Mouse (Mus musculus): ENCODE data around the gene Flt3. TPM values are rescaled to one million over a fixed set of nuclear protein-coding genes. Genes with fewer than 3 reads are reported as not detected.

Gene Flt3
- polyA plus RNA-seq, 1 experiment from 2014 or later, result 1.9 TPM

- H3K4me2 ChIP-seq (ENCODE audit: low read depth, low read length), result no peak overlapping the region
- 24% methylated on average over 20 of the region's 20 CpGs for WGBS
- ATAC-seq (ENCODE audit: low read depth), result no peak
- H3K36me3 ChIP-seq (ENCODE audit: control insufficient read depth, insufficient read depth, low read length), result no peaks in the 10 kb centered on the region
- no peaks in the 10 kb centered on the region for H3K4me1 ChIP-seq (ENCODE audit: control insufficient read depth, insufficient read depth, low read length)
- H3K4me3 ChIP-seq (ENCODE audit: low read depth, low read length), result no peak overlapping the region
- peaks cover 35% of the 10 kb centered on the region for H3K27me3 ChIP-seq (ENCODE audit: control insufficient read depth, insufficient read depth, low read length)
- H3K9ac ChIP-seq (replicated peaks; ENCODE audit: low read depth, low read length), result no peak overlapping the region
- H3K27ac ChIP-seq (ENCODE audit: low read depth, low read length), result no peak overlapping the region
- H3K9me3 ChIP-seq (ENCODE audit: control insufficient read depth, low read length), result no peaks in the 10 kb centered on the region
These were observed 106.2 kb downstream of the Flt3 start for GRCm38 (mm10) chr5:147294121-147294520.

DNA sequence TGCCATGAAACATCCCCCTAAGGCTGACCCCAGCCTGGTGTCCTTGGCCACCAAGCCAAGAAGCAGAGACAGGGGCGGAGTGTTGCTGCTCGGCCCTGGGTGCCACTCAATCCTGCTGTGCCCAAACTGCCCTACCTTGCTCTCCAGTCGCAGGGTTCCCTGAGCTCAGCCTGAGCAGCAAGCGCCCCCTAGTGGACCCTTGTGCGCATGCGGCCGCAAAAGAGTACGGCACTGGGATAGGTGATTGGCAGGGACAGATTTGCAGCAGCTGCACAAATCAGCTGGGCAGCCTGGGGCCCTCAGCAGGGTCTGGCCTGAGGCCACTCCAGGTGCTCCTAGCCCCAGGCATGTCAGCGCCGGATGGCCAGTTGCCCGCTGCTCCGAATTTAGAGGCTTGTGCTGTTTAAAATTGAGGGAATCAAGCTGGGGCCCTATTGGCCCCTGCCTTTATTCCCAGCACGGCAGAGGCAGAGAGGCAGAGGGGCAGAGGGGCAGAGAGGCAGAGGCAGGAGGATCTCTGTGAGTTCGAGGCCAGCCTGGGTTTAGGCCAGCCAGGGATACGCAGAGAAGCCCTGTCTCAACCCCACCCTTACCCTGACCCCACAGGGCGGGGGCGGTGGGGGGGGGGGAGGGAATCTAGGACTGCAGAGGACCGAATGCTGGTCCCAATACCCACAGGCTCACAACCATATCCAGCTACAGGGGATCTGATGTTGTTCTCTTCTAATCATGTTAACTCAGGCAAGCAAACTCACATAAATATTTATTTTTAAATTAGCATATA lies 107.0 kb downstream of the Flt3 start:
- no peaks in the 10 kb centered on the region for H3K4me1 ChIP-seq (ENCODE audit: control insufficient read depth, insufficient read depth, low read length)
- H3K36me3 ChIP-seq (ENCODE audit: control insufficient read depth, insufficient read depth, low read length), result no peaks in the 10 kb centered on the region
- no peak overlapping the region for H3K9ac ChIP-seq (replicated peaks; ENCODE audit: low read depth, low read length)
- H3K27me3 ChIP-seq (ENCODE audit: control insufficient read depth, insufficient read depth, low read length), result peaks cover 28% of the 10 kb centered on the region
- H3K4me2 ChIP-seq (ENCODE audit: low read depth, low read length), result no peak overlapping the region
- no peaks in the 10 kb centered on the region for H3K9me3 ChIP-seq (ENCODE audit: control insufficient read depth, low read length)
- ATAC-seq (ENCODE audit: low read depth), result peak; percentile 78
- 23% methylated on average over 18 of the region's 18 CpGs for WGBS
- H3K27ac ChIP-seq (ENCODE audit: low read depth, low read length), result no peak overlapping the region
- no peak overlapping the region for H3K4me3 ChIP-seq (ENCODE audit: low read depth, low read length)

- Histone ChIP-seq H3K9ac (replicated peaks; ENCODE audit: low read depth, low read length) (no peak overlapping the region), H3K36me3 (ENCODE audit: control insufficient read depth, insufficient read depth, low read length) (no peaks in the 10 kb centered on the region), H3K27me3 (ENCODE audit: control insufficient read depth, insufficient read depth, low read length) (peaks cover 22% of the 10 kb centered on the region), H3K27ac (ENCODE audit: low read depth, low read length) (no peak overlapping the region), H3K4me1 (ENCODE audit: control insufficient read depth, insufficient read depth, low read length) (no peaks in the 10 kb centered on the region), H3K9me3 (ENCODE audit: control insufficient read depth, low read length) (no peaks in the 10 kb centered on the region), H3K4me3 (ENCODE audit: low read depth, low read length) (no peak overlapping the region), H3K4me2 (ENCODE audit: low read depth, low read length) (no peak overlapping the region)
- no peak for ATAC-seq (ENCODE audit: low read depth)
- WGBS, result 55% methylated on average over 13 of the region's 13 CpGs
These were observed 107.7 kb downstream of the Flt3 start for GRCm38 (mm10) chr5:147292506-147293120.

DNA sequence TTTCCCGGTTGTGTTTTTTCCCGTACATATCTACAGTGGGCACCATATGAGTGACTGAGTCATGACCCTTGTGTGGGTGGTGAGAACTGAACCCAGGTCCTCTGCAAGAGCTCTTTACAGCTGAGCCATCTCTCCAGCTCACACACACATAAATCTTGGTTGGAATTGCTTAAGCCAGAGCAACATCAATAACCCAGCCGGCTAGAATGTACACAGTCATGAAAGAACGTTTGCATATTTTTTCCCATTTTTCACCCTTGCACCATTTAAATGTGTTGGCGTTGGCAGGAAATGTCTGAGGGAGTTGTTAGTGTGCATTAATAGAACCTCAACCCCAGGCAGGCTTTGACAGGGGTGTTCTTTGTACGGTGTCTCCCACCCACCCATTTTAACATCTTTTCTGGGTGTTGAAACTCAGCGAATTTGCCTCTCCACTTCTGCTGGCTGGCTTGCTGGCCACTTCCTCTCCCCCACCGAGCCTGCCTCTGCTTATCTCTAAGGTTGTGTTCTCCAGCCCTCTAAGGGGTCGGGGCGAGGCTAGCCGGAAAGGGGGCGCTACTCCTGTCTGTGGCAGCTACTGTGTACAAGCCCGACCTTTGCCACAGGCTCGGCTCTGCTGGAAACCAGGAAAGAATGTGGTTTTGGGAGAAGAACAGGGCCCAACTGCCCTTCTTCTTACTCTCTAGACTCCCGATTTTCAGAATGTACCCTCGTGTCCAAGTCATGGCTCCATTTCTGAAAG lies 108.4 kb downstream of the Flt3 start:
- no peak for ATAC-seq (ENCODE audit: low read depth)
- Histone ChIP-seq H3K27ac (ENCODE audit: low read depth, low read length) (no peak overlapping the region), H3K27me3 (ENCODE audit: control insufficient read depth, insufficient read depth, low read length) (peaks cover 19% of the 10 kb centered on the region), H3K4me3 (ENCODE audit: low read depth, low read length) (no peak overlapping the region), H3K4me2 (ENCODE audit: low read depth, low read length) (no peak overlapping the region), H3K9me3 (ENCODE audit: control insufficient read depth, low read length) (no peaks in the 10 kb centered on the region), H3K4me1 (ENCODE audit: control insufficient read depth, insufficient read depth, low read length) (no peaks in the 10 kb centered on the region), H3K9ac (replicated peaks; ENCODE audit: low read depth, low read length) (no peak overlapping the region), H3K36me3 (ENCODE audit: control insufficient read depth, insufficient read depth, low read length) (no peaks in the 10 kb centered on the region)
- WGBS, result 47% methylated on average over 16 of the region's 16 CpGs

DNA sequence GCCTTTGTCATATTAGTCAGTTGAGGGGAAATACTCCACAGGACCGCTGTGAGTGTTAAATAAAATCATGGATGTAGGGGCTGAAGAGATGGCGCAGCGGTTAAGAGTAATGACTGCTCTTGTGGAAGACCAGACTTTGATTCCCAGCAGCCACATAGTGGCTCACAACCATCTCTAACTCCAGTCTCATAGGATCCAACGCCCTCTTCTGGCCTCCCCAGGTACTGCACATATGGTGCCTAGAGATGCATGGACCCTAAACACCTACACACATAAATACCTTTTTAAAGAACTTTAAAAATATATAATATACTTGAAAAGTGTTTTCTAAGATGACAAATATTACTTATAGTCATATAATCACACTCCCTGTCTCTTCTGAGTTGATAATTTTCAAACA lies 115.9 kb downstream of the Flt3 start:
- Histone ChIP-seq H3K27ac (ENCODE audit: low read depth, low read length) (no peak overlapping the region), H3K9ac (replicated peaks; ENCODE audit: low read depth, low read length) (no peak overlapping the region), H3K9me3 (ENCODE audit: control insufficient read depth, low read length) (no peaks in the 10 kb centered on the region), H3K4me2 (ENCODE audit: low read depth, low read length) (no peak overlapping the region), H3K27me3 (ENCODE audit: control insufficient read depth, insufficient read depth, low read length) (peaks cover 20% of the 10 kb centered on the region), H3K4me1 (ENCODE audit: control insufficient read depth, insufficient read depth, low read length) (no peaks in the 10 kb centered on the region), H3K4me3 (ENCODE audit: low read depth, low read length) (no peak overlapping the region), H3K36me3 (ENCODE audit: control insufficient read depth, insufficient read depth, low read length) (no peaks in the 10 kb centered on the region)
- WGBS, result 77% methylated on average over 4 of the region's 4 CpGs
- no peak for ATAC-seq (ENCODE audit: low read depth)

Small RNA genes lying within 50 kb of the gene (microRNA-seq; reads per million reads assigned to microRNA genes)
- gene Mir7k, result not detected

Other genes with a start within 250 kb of the Flt3 start
- gene Gsx1, start 211.8 kb downstream of the Flt3 start, polyA plus RNA-seq (2014; fragmentation: Nextera tagmentation; extraction: Ambion mirVana), result 1.5 and 2.0 TPM in 2 replicates
- not detected in 2 replicates for gene Pdx1, start 130.5 kb downstream of the Flt3 start, polyA plus RNA-seq (2014; fragmentation: Nextera tagmentation; extraction: Ambion mirVana)
- gene Cdx2, start 93.2 kb downstream of the Flt3 start, polyA plus RNA-seq (2014; fragmentation: Nextera tagmentation; extraction: Ambion mirVana), result not detected in 2 replicates
- not detected in 2 replicates for gene Urad, start 78.0 kb downstream of the Flt3 start, polyA plus RNA-seq (2014; fragmentation: Nextera tagmentation; extraction: Ambion mirVana)
- 54.5 and 62.8 TPM in 2 replicates for gene Pan3, start 29.7 kb upstream of the Flt3 start, polyA plus RNA-seq (2014; fragmentation: Nextera tagmentation; extraction: Ambion mirVana)

All from neural tube, embryonic 14.5 days (tissue).